Mouse (Mus musculus) intestine, embryonic 14.5 days (tissue): ENCODE results near the gene Hacd2. TPM values are rescaled to one million over a fixed set of nuclear protein-coding genes. Genes with fewer than 3 reads are reported as not detected.

Source experiments
- ATAC-seq: fragments of 200-750 bp; cut with Nextera tagmentation; replicated peaks from 2 replicates; pipeline ENCODE4 v1.8.0; 2017; ENCODE audit warnings: low read depth, moderate number of reproducible peaks, moderate TSS enrichment, moderate library complexity; ENCODE audit not compliant: low FRiP score, low TSS enrichment
- DNase-seq: peaks from one replicate; pipeline ENCODE4 v3.0.0-alpha.2; 2018; ENCODE audit warnings: low spot score
- H3K27ac ChIP-seq: fragments of 300-500 bp; sonication (generic); 2 replicates; pipeline ENCODE4 v1.5.1; 2014; ENCODE audit warnings: low read depth, mild to moderate bottlenecking, control low read depth
- H3K27me3 ChIP-seq: fragments of 300-500 bp; sonication (generic); replicated peaks from 2 replicates; pipeline ENCODE4 v1.6.1; 2014; ENCODE audit warnings: low read length, control low read depth; ENCODE audit not compliant: control insufficient read depth, insufficient read depth
- H3K36me3 ChIP-seq: fragments of 300-500 bp; sonication (generic); 2 replicates; pipeline ENCODE4 v1.6.1; 2014; ENCODE audit warnings: low read length, control low read depth; ENCODE audit not compliant: control insufficient read depth, insufficient read depth
- H3K4me1 ChIP-seq: fragments of 300-500 bp; sonication (generic); replicated peaks from 2 replicates; pipeline ENCODE4 v1.6.1; 2014; ENCODE audit warnings: low read length, control low read depth, mixed read lengths; ENCODE audit not compliant: control insufficient read depth, insufficient read depth
- H3K4me2 ChIP-seq: fragments of 300-500 bp; sonication (generic); 2 replicates; pipeline ENCODE4 v1.6.1; 2014; ENCODE audit warnings: low read length
- H3K4me3 ChIP-seq: fragments of 300-500 bp; sonication (generic); 2 replicates; pipeline ENCODE4 v1.5.1; 2014; ENCODE audit warnings: low read depth, low read length, control low read depth, mixed read lengths
- H3K9ac ChIP-seq: fragments of 300-500 bp; sonication (generic); 2 replicates; pipeline ENCODE4 v1.6.1; 2014; ENCODE audit warnings: mild to moderate bottlenecking, low read length
- H3K9me3 ChIP-seq: fragments of 300-500 bp; sonication (generic); 2 replicates; pipeline ENCODE4 v1.6.1; 2016; ENCODE audit warnings: low read length, control low read depth; ENCODE audit not compliant: control insufficient read depth
- WGBS: fragments of 180-500 bp; shearing (Covaris S2); extraction: QIAGEN DNeasy Blood & Tissue Kit; methylation state at CpG from one replicate; pipeline ENCODE4 v1.1.7; 2014; 5-methylcytosine and 5-hydroxymethylcytosine counted together
- polyA plus RNA-seq: library from polyadenylated mRNA; unstranded; fragments of >200 nt; fragmentation: Nextera tagmentation; extraction: Ambion mirVana; gene quantifications from 2 replicates; pipeline ENCODE4 v1.2.1, GENCODE M21; 2014

The Hacd2 gene
- polyA plus RNA-seq, 1 experiment from 2014 or later, result 53.7 TPM

DNA sequence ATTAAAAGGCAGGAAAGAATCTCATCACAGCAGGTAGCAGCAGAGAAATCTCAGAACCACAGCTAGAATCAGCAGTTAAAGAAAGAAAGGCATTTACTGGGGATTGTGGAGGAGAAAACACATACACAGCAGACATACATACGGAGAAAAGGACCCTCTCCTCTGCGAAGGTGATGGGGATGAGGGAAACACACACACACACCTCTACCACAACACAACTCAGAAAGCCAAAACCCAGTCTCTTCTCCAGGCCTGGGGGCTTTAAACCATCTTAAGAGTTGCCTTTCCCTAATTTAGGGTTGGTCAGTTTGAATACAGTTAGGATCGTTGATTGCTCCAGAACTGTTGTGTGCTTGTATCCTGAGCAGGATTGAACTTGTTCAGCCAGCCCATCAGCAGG lies 45.4 kb downstream of the Hacd2 start:
- Histone ChIP-seq H3K27ac (no peak overlapping the region), H3K9me3 (no peaks in the 10 kb centered on the region), H3K27me3 (no peaks in the 10 kb centered on the region), H3K36me3 (0 out of 2 replicates have a peak, but pooled peaks cover 4% of the 10 kb centered on the region), H3K4me1 (no peaks in the 10 kb centered on the region), H3K4me2 (no peak overlapping the region), H3K4me3 (no peak overlapping the region), H3K9ac (no peak overlapping the region)
- ATAC-seq (no peak), DNase-seq (no peak)
- 93% methylated on average over 3 of the region's 3 CpGs for WGBS

DNA sequence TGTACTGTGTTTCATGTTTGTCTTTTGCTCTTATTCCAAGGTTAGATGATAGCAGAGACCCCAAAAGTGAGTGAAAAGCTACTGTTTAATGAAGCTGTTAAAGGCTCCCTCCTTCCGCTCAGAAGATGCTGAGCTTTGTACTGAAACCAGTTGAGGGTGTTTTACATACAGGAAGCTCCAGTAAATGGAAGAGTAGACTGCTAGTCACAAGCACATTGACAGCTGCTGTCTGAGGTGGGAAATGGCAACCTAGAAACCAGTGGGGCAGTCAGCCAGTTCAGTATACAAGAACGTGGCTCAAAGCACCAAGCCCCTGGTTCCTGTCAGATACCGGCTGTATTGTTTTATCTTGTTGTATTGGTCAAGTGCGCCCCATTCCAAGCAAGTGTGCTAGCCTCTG lies 46.7 kb downstream of the Hacd2 start:
- no peak overlapping the region for H3K4me3 ChIP-seq
- H3K27ac ChIP-seq, result no peak overlapping the region

DNA sequence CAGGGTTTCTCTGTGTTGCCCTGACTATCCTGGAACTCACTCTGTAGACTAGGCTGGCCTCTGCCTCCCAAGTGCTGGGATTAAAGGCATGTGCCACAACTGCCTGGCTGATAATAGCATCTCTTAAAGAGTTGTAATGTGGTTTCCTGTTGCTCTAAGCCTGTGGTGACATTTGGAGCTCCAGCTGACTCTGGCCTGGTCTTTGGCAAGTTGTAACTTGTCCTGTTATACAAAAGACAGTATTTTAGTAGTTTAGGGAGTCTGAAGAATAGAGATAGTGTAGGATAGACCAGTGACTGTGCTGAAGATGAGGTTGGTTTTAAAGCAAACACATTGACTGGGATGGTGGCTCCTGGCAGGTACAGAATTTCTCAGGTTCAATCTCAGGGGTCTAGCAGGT lies 52.2 kb downstream of the Hacd2 start:
- H3K36me3 ChIP-seq, result no peaks in the 10 kb centered on the region; the same call in 1 of the 2 replicates
- no peak for ATAC-seq
- H3K4me1 ChIP-seq, result no peaks in the 10 kb centered on the region
- no peak overlapping the region for H3K27ac ChIP-seq
- H3K4me2 ChIP-seq, result no peak overlapping the region
- H3K9ac ChIP-seq, result no peak overlapping the region
- no peaks in the 10 kb centered on the region for H3K27me3 ChIP-seq
- H3K4me3 ChIP-seq, result no peak overlapping the region
- no peaks in the 10 kb centered on the region for H3K9me3 ChIP-seq
- no peak for DNase-seq

More for the DNA sequence above, 46.7 kb downstream of the Hacd2 start:
- Histone ChIP-seq H3K4me2 (no peak overlapping the region), H3K27me3 (no peaks in the 10 kb centered on the region), H3K9me3 (no peaks in the 10 kb centered on the region), H3K36me3 (0 out of 2 replicates have a peak, but pooled peaks cover 4% of the 10 kb centered on the region), H3K9ac (no peak overlapping the region), H3K4me1 (no peaks in the 10 kb centered on the region)
- no peak for DNase-seq
- no peak for ATAC-seq
- 88% methylated on average over 4 of the region's 4 CpGs for WGBS

DNA sequence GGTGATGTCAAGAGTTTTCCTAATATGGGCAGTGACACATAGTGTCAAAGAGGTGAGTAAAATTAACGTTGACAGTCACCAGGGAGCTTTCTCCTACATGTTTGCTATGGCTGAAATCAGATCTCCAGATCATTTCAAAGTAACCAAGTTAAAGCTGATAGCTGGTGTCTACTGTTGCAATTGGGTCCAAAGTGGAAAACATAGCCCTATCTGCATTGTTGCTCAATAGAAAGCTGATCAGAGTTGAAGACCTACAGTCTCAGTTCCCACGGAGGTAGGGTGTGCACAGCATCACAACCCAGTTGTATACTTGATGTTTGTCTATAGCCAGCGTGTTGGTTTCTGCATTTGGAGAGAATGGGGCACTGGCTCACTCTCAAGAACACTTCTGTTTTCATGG lies 53.4 kb downstream of the Hacd2 start:
- Histone ChIP-seq H3K4me3 (no peak overlapping the region), H3K9me3 (no peaks in the 10 kb centered on the region), H3K27ac (no peak overlapping the region), H3K4me1 (no peaks in the 10 kb centered on the region), H3K27me3 (no peaks in the 10 kb centered on the region), H3K36me3 (no peaks in the 10 kb centered on the region; the same call in 1 of the 2 replicates), H3K9ac (no peak overlapping the region), H3K4me2 (no peak overlapping the region)
- DNase-seq (no peak), ATAC-seq (no peak)
- WGBS, result 89% methylated on average over 3 of the region's 3 CpGs

DNA sequence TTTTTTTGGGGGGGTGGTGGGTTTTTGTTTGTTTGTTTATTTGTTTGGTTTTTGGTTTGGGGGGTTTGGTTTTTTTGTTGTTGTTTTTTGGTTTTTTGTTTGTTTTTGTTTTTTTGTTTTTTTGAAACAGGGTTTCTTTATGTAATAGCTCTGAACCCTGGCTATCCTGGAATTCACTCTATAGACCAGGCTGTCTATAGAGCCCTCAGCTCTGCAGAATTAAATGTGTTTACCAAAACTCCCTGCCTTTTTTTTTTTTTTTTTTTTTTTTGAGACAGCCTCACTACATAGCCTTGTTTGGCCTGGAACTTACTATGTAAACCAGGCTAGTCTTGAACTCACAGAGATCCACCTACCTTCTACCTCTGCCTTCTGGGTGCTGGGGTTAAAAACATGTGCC lies 71.3 kb downstream of the Hacd2 start:
- H3K9ac ChIP-seq, result no peak overlapping the region
- no peak for DNase-seq
- H3K27ac ChIP-seq, result no peak overlapping the region
- H3K4me1 ChIP-seq, result peaks cover 6% of the 10 kb centered on the region; the same call in 1 of the 2 replicates
- H3K9me3 ChIP-seq, result no peaks in the 10 kb centered on the region
- no peak overlapping the region for H3K4me2 ChIP-seq
- ATAC-seq, result no peak
- H3K36me3 ChIP-seq, result peaks cover 10% of the 10 kb centered on the region
- H3K27me3 ChIP-seq, result no peaks in the 10 kb centered on the region
- no peak overlapping the region for H3K4me3 ChIP-seq

DNA sequence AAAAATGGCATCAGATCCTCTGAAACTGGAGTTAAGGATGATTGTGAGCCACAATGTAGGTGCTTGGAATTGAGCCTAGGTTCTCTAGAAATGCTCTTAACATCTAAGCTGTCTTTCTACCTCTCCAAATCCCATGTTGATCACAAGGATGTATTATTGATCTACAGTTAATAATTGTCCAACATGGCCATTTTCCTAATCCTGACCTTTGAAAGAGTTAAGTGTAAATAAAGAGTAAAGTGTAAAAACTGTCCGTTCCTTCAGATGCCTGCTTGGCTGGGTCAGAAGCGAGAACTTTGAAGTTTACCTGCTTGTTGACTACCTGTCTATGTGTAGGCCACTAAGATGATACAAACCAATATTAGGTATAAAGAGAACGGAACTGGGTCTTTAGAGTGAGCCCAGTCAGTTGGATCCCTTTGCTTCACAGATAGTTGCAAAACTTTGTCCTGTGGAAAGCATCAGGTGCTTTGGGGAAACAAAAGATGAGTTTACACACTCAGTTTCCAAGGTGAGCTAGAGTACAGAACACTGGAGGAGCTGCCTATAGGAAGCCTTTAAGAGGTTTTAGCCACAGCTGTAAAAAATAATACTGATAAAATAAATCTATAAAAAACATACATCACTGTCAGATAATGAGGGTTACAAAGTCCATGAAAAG lies 75.8 kb downstream of the Hacd2 start:
- Histone ChIP-seq H3K36me3 (peaks cover 14% of the 10 kb centered on the region), H3K4me1 (peaks cover 6% of the 10 kb centered on the region; the same call in 1 of the 2 replicates), H3K27ac (no peak overlapping the region), H3K9me3 (no peaks in the 10 kb centered on the region), H3K4me3 (no peak overlapping the region), H3K4me2 (no peak overlapping the region), H3K27me3 (no peaks in the 10 kb centered on the region), H3K9ac (no peak overlapping the region)
- WGBS, result 74% methylated on average over 3 of the region's 3 CpGs
- DNase-seq (no peak), ATAC-seq (no peak)

DNA sequence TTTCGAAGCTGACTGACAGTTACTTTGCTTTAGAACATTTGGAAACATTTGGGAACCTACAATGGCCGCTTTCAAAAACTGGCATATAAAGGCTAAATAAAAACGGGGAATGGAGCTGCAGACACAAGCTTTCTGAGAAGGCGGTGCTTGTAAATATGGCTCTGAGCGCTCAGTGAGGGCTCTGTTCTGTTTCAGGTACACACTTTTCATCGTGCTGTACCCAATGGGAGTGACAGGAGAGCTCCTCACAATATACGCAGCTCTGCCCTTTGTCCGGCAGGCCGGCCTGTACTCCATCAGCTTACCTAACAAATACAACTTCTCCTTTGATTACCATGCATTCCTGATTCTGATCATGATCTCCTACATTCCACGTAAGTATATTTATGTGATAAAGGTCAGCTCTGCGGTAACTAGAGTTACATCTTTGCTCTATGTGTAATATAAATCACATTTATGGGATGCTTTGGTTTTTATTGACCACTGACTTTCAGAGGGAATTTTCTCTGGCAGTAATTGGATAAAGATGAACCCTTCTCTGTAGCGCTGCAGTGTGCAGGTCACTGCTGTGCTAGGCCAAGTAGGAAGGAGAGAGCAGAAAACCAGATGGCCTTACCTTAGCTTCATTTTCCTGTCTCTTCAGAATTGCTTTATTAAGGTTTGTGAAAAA lies 79.7 kb downstream of the Hacd2 start:
- Histone ChIP-seq H3K9ac (no peak overlapping the region), H3K9me3 (no peaks in the 10 kb centered on the region), H3K27me3 (no peaks in the 10 kb centered on the region), H3K27ac (no peak overlapping the region), H3K36me3 (peaks cover 8% of the 10 kb centered on the region; the same call in 1 of the 2 replicates), H3K4me3 (no peak overlapping the region), H3K4me2 (no peak overlapping the region), H3K4me1 (no peaks in the 10 kb centered on the region)
- ATAC-seq, result no peak
- 47% methylated on average over 12 of the region's 12 CpGs for WGBS
- DNase-seq, result no peak

DNA sequence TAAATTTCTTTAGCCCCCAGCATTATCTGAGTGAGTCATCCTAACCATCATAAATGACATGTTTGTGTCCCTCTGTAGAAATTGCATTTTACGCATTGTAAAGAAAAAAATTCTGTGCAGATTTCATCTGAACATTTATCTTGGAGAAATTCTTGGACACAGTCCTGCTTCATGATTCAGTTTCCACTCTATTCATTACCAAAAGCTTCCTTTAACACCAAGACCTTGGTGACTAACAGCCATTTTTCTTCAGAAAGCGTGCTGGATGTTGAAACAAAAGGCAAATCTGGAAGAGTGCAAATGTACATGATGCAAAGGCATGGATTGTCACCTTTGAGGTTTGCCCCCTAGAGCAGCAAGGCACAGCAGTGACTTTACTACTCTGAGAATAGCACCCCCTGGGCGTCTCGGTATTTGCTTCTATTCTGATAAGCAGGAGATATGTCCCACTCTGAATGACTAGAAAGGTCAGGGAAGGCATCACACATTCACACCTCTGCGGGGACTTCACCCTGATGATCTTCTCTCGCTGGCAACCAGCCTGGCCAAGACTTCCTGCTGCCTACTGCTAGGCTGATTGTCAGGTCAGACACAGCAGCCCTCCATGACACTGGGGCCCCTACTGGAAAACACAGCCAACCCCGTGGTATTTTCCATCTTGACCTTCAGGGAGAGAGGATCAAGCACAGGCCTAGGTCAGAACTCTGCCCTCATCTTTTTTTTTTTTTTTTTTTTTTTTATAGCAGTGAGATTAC lies 80.8 kb downstream of the Hacd2 start:
- 59% methylated on average over 7 of the region's 7 CpGs for WGBS
- Histone ChIP-seq H3K27me3 (no peaks in the 10 kb centered on the region), H3K4me1 (no peaks in the 10 kb centered on the region), H3K9ac (no peak overlapping the region), H3K9me3 (no peaks in the 10 kb centered on the region), H3K4me2 (no peak overlapping the region), H3K4me3 (no peak overlapping the region), H3K27ac (no peak overlapping the region), H3K36me3 (peaks cover 12% of the 10 kb centered on the region; the same call in 1 of the 2 replicates)
- ATAC-seq (no peak), DNase-seq (no peak)
